Mouse (Mus musculus) kidney, postnatal 25 days (tissue): ENCODE data around the gene Csrnp3.
"Not testable (repeated sequence)": the region's sequence is repeated elsewhere in the genome, so short reads cannot be mapped to it uniquely, and the experiment has no call there.

ENCODE experiments used
- DNase-seq, 2 experiments: peaks; one replicate each; pipeline ENCODE4 v3.0.0; 2021; ENCODE audit warnings: mixed read lengths in 2 of 2

Gene Csrnp3

DNA sequence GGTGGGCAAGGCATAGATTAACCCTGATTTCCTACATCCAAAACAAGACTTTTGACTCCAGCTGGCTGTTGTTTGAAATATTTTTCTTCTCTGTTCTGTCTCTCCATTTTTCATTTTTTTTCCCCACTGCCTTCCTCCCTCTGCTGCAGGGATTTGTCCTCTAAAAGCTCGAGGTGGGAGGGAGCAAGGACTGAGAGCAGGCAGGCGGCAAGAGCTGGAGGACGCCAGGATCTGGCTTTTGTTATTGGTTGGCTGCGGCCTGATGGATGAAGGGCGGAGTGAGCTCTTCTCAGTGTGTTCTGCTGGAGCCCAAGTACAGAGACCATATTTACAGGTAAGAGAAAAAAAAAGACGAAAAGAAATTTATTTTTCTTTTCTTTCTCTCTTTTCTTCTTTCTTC, at the start of gene Csrnp3:
Gene Csrnp3 (plus strand): TSS at position 217 of the 400 bp plus-strand sequence.
- DNase-seq = peak; percentile 16 to 44

DNA sequence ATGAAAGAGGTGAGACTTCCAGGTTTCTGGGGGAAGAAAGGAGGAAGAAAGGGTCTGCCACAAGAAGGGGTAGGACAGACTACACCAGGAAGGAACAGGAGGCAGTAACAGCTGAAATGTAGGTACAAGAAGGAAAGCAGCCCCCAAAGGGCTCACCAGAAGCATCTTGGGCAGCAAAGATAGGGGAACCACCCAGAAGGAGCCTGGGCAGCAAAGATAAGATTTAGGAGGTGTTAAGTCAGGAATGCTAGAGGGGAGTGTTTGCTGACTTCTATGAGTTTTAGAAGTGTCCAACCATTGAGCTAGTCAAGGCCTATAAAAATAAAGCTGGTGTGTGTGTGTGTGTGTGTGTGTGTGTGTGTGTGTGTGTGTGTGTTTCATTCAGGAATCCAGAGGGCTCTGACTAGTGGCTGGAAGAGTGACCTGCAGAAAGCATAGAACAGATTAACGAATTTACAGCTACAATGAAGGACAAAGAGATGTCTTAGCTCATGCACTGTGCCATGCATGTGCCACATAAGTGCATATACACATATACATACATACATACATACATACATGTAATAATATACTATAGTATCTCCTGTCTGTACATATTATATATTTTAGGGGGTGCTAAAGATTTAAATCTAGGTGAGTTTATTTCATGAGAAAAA, 44.4 kb upstream of the Csrnp3 start:
- DNase-seq = no peak

DNA sequence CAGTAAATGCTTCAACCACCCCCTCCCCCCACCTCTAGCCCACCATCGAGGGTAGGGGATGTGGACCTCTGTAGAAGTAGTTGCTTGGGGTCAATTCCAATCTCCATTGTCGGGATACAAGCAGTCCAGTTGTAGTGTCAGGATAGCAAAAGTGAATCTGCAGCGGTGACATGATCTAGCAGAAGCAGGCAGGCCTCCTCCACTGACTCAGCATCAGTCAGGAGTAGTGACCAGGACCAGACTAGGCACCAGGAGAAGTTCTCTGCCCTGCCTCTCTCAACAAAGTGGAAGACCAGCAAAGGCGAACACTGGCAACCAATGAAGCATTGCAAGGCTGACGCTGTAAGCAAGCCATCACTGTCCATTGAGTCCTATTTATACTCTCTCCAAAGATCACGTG, 39.0 kb upstream of the Csrnp3 start:
- no peak for DNase-seq

DNA sequence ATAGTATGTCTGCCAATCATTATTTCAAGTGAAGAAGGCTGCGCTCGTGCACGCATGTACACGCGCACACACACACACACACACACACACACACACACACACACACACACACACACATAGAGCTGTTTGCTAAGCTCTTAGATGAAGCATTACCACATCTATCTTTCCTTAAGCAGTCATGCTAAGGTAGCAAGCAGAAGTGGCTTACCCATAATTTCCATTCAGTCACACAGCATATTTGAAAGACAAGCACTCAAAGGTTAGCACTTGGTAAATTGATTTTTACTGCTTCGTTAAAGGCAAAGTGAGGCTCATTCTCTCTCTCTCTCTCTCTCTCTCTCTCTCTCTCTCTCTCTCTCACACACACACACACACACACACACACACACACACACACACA, 34.4 kb upstream of the Csrnp3 start:
- DNase-seq = not testable (repeated sequence)

DNA sequence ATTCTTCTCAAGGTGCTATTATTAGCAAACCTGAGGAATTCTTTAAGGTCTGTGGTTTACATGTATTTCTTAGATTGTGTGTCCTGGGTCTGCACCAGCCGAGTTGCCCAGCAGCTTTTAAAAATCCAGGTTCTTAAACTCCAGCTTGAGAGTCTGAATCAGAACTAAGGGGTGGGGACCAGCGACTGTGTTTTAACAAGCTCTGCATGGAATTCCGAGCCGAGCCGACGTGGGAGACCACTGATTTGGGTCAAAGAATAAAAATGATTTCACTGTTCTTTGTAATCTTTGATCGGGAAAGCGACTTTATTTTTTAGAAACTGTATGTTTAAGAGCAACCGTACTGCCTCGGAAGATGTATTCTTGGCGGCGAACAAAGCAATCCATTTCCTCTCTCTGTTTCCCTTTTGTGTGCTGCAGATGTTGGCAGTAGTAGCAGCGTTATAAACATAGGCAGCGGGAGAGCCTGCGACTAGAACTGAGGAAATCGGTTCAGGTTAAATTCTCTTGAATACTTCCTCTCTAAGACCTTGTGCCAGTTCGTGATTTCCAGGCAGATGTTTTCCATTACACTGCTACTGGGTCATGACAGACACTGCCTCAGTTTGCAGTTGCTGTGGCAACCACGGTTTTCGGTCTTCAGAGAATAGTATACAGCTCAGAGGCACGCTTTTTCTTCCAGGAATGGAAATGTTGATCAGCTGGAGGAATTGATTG, 27.3 kb upstream of the Csrnp3 start:
- DNase-seq = peak; percentile 18 to 36

DNA sequence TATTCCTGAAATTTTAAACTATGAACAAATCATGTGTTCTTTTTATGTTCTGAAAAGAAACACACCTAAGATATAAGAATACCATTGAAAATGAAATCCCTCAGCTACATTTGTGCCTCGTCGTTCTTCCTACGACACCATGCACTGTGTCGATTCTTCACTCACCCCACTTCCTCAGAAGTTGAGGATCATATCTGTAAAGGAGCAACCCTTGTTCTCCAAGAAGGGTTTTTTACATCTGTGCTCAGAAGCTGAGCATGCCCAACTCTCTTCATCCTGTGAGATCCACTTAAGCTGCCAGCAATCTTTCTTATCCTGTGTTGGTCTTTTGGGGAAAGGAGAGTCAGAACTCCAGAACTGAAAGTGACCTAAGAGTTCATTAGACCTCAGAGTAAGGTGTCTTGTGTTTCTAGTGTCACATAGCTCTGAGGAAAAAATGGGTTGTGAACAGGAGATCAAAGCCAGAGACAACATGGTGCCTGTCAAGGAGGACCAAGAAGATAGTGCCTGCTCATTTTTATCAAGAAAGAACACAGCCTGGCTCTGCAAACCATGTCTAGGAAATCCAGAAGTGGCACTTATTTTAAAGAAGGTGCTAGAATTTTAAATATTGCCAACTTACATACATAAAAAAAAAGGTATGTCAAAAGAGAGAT, 25.3 kb upstream of the Csrnp3 start:
- no peak for DNase-seq

DNA sequence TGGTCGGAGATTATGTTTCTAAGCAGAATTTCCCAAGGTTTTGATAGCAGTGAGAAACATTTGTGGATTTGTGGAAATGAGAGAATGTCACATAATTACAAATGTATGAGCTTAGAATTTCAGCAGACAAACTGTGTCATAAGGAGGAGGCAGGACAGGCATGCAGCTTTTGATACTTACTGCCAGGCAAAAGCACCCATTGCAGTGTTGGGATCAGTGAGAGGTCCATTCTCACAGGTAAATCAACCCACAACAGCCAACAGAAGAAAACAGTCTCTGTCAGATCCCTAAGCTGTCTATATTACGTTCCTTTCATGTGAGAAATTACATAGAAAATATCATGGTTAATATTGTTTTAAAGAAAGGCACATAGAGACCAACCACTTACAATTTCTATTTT, 19.3 kb upstream of the Csrnp3 start:
- DNase-seq = no peak

DNA sequence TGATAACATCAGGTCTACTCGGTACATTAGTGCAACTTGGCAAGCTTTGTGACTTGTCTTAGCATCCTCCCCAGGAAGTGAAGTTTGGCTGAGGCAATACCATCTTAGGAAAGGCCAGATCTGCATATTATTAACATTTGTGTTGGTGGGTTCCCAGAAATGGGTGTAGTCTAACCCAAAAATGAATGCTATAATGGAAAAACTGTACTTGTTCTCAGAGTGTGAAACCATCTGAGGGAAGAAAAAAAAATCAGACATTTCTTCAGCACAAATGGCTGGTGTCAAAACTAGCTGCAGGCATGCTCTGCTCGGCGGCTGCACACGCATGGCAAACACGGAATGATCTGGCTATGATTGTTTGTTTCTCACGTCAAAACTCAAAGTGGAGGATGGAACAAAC, 18.8 kb upstream of the Csrnp3 start:
- no peak for DNase-seq

DNA sequence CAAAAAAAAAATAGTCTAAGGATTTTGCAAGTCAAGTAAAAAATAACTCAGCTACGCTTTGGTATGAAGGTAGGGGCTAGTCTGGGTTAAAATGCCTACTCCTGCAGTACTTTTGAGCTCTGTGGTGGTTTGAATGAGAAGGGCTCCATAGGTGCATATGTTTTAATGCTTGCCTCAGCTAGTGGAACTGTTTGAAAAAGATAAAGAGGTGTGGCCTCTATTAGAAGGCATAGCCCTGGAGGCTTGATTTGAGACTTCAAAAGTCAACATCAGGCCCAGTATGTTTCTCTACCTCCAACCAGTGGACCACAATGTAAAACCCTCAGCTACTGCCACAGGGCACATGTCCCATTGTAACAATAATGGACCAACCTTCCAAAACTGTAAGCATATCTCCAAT, 16.9 kb upstream of the Csrnp3 start:
- DNase-seq = no peak

DNA sequence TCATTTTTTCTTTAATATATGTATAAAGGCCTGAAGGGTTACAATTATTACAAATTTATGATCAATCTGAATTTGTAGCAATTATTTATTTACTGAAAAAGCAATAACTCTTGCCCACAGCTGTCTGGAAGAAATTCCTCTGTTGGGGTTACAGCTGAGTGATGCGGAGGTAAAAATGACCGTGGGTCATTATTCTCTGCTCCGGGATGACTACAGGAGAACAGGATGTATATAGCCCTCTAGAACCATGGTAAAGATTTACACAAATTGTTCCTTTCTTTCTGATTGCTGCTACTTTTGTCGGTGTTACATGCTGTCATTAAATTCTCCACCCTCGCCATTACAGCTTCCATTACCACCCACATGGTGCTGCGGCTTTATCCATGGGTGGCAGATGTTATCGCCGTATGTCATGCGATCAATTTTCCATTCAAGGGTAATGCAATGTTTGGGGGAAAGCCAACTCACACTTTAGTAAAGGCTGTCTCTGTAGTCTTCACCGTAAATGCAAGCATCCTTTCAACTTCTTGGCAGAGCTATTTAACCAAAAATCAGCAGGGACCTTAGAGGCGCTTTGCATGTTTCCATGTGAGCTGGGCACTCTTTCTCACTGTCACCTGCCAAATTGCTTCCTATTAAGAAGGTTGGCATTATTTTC, 12.7 kb upstream of the Csrnp3 start:
- DNase-seq = no peak

DNA sequence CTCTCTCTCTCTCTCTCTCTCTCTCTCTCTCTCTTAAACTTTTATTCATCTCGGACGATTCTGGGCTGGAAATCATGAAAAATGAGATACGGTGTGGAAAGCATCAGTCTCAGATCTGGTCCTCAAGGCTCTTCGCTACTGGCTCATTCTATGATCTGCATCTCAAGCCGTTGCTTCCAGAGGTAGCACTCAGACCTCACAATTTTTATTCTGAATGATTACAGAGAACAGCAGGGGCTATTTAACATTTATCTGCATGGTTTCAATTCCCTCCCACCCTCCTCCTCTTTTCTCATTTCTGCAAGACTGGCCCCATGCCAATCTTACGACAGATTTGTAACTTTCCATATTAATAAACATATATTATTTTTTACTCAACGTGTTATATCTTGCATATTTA, 12.1 kb upstream of the Csrnp3 start:
- no peak for DNase-seq

DNA sequence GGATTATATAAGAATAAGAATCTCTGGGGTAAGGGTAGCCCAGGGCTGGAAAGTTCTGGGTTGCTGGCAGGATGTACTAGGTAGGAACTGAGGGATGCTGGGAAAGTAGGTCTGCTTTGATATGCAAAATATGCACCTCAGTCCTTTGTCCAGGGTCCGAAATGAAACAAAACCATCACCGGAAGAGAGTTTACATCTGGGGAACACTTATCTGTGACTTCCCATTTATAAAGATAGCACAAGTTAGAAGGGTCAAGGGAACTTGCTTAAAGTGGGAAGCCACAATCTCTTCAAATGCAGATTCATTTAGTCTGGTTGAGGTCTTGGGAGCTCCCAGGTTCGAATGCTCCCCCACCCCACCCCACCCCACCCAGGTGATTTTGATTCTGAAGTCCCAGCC, 4.0 kb upstream of the Csrnp3 start:
- DNase-seq = no peak

DNA sequence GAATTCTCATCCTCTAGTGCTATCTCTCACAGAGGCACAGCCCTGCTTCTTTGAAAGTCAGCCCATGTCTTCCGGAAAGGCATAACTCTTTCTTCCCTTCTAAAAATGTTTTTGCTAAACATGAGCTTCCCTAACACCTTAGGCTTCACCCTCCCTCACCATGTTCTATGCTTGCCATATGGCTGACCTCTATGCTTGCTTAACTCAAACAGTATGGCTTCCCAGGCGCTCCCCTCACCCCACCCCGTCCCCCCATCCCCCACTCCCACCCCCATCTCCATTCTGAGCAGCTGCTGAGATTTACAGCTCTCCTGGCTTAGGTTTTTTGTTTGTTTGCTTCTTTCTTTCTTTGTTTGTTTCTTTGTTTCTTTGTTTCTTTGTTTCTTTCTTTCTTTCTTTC, 3.2 kb upstream of the Csrnp3 start:
- no peak for DNase-seq

DNA sequence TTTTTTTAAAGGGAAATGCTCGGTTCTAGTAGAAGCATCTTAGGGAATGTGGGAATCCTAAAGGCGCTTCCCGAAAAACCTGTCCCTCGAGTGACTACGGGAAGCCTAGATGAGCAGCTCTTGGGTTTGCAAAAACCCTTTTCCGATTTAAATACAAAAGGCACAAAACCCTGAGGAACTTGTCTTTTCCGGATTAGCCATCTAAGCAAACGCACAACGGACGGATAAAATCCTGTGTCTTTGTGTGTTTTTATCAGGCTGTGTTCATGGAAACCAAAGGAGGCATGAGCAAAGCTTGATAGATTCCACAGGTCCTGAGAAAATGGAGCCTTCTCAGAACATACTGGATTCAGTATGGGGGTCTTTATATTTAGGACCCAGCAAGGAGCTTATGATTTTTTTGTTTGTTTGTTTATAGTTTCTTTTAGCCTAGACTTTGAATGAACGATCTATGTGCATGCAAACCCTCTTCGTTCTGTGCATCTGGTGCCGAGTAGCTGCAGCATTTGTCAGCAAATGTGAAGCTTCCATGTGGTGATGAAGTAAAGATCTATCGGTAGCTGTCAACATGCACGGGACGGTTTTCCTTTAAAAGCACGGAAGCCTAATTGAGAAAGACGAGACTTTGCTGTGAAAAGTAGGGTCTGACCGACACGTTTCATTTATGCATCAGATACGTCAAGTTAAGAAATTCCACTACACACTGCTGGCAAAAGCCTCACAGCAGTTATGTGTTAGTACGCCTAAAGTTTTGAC, 611 bp downstream of the Csrnp3 start:
- DNase-seq = no peak

DNA sequence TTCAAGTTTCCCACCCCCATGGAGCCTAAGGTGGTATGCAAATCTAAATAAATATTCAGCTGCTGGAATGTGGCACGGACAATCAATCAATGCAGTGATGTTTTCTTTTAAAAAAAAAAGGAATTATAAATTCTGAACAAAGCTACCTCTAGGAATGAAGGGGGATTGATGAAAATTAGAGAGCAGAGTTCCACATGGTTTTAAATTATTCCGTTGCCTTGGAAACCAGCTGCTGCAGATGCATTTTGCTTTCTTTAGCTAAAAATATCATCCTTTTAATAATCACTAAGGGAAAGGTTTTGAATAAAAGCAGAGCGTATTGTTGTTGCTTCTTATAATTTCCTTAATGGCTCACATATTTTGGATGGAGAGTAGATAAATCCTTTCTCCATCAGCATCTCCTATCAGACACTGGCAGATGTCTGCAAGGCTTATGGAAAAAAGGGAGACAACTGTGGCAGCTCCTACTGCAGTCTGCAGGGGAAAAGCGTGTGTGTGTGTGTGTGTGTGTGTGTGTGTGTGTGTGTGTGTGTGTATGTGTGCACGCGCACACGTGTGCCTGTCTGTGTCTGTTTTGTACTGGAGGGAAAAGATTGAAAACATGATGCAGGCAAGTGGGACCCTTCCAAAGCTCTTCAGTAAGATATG, 2.0 kb downstream of the Csrnp3 start:
- no peak for DNase-seq

DNA sequence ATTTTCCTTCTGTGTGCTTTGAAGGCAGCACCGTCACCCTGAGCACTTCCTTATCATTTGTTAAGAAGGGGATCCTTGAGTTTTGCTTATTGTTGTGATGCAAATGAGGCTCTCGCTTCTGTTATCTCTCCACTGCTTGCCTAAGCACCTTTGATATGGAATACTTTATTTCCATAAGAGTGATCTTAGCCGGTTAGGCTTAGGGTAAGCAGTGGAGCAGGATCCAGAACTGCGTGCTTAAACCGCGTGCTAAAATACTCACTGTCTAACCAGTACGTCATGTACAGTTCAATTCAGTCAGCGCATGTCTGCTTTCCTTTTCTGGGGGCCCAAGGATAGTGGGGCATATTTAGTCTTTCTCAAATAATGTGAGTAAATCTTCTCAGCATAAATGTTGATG, 3.1 kb downstream of the Csrnp3 start:
- DNase-seq = no peak

DNA sequence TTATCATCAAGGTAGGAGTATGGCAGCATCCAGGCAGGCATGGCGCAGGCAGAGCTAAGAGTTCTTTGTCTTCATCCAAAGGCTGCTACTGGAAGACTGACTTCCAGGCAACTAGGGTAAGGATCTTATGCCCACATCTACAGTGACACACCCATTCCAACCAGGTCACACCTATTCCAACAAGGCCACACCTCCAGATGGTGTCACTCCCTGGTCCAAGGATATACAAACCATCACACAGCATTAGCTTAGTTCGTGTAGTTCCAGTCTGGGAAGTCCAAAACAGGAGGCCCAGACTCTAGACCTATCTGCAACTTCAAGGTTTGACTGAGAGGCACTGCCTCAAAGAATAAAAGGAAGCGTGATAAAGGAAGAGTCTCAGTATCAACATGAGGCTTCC, 4.7 kb downstream of the Csrnp3 start:
- not testable (repeated sequence) for DNase-seq

DNA sequence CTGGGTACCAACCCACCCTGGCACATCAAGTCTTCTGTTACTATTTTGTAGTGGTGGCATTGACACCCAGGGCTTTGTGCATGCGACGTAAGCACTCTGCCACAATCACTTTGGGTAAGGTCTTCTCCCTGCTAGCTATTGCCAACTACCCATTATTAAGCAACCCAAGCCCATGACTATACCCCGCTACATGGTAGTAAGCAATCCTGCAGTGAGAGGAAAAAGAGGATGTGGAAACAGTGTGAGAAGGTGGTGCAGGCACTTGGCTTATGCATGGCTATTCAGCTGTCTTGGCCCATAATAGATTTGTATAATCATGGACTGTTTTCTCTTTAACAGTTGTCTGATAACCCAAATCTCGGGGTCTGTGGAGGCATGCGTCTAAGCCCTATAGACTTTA, 11.2 kb downstream of the Csrnp3 start:
- no peak for DNase-seq

DNA sequence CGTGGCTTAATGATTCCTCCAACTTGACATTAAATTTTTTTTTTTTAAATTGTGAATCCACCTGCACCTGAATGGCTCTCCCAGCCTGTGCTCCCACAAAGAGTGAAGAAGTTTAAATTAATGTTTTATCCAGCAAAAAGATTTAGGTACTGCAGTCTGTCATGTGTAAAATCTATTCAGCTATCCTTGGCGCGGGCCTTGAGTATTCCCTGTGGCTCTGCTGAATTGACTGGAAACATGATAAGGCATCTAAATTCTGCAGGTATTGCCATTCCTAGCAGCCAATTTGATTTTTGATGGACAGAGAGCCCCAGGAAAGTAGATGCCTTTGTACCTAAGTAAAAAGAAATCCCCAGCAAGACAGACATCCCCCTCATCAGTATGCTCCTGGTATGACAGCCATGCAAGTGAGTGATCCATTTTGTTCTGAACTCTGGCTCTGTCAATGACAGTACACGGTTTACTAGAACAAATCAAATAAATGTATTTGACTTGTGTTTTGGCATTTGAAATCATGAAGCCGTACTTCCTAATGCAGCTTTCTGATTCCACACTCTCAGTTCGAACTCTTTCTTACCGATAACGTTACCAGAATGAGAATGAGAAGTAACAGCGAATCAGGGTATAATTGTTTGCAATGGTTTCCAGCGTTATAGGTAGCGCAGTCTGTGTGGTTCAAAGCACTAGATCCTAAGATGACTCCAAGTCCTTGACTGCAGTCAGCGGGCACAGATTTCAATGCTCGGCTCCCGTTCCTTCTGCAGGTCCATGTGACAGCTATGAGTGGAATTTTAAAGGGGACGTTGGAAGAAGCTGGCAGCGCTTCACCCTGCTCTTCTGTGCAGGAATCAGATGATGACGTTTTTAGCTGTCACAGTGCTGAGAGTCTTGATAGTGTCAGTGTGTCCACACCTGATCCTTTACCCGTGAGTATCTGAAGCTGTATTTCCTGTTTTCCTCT, 14.5 kb downstream of the Csrnp3 start:
- DNase-seq = no peak

DNA sequence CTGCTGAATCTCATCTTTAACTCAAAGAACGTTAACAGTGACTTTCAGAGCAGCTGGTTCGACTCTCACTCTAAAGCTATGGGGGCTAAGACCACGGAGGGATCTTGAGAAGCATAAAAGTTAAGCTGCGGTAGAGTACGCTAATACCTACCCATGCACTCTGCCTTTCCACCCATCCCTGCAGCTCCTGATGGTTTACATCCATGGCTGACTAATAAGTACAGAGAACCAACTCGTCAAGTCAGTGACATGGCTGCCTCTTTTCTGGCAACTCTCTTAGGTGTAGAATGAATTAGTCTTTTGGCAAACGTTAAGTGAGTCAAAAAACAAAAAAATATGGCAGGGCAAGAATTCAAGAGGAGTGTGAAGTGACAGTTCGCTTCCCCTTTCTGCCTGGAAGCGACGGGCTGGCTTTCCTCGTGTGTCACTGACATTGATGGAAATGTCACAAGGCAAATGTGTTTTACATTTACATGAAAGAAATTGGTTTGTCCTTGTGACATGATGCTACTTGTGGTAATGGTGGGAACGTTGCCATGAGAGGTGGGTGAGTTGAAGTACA, 19.3 kb downstream of the Csrnp3 start:
- DNase-seq = no peak
